Mouse (Mus musculus) thymus, adult 2 months (tissue): Measurements from ENCODE around the gene Dclk1.

Experiments
- CTCF ChIP-seq: fragments of 200-500 bp; IDR thresholded peaks from 2 replicates; pipeline ENCODE4 v1.5.1; 2012; ENCODE audit warnings: mild to moderate bottlenecking, control low read depth, low read length, moderate library complexity, borderline replicate concordance; ENCODE audit not compliant: control insufficient read depth, poor library complexity, insufficient read depth; ENCODE audit errors: extremely low read depth
- POLR2A ChIP-seq: fragments of 200-500 bp; IDR thresholded peaks from 2 replicates; pipeline ENCODE4 v1.6.1; 2012; ENCODE audit warnings: mild to moderate bottlenecking, low read length, control low read depth, moderate library complexity; ENCODE audit not compliant: control insufficient read depth, poor library complexity, insufficient read depth; ENCODE audit errors: extremely low read depth

DNA sequence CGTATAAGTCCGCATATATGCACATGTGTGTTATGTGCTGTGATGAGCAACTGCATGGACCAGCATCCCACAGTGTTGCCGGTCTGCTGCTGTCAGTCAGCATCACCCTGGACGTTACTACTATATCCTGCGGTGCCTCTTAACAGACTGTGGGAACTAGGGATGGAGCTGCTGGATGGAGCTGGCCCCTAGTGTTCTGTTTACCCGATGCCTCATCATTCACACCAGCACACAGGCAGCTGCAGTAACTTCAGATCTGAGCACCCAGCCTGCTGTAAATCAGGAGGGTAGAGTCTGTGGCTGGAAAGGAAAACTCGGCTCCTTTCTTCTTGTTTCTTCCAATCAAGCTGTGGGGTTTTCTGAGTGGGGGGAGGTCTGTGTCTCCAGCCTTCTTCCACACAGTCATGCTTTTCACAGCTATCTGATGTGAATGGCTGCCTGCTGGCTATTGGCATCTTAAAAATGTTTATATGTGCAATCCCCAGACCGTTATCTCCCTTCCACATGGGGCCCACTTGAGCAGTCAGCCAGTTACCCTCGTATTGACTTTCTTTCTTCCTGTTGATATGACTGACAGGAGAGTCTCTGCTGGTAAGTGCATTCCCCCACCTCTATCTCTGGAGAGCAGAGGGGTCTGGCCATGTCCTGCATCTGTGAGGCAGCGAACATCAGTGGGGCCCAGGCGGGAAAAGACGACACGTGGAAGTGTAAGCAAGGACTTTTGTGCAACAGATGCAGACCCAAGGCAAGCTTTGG, 301.9 kb downstream of the Dclk1 start:
- TF ChIP-seq CTCF = no peak
- no peak for TF ChIP-seq POLR2A
